Mouse (Mus musculus) forebrain, embryonic 16.5 days (tissue): ENCODE data around the gene Utp18. TPM values are rescaled to one million over a fixed set of nuclear protein-coding genes. Genes with fewer than 3 reads are reported as not detected.
"Not testable (repeated sequence)": the region's sequence is repeated elsewhere in the genome, so short reads cannot be mapped to it uniquely, and the experiment has no call there.

Source experiments
- ATAC-seq: fragments of 200-750 bp; cut with Nextera tagmentation; 2 replicates; pipeline ENCODE4 v1.8.0; 2017; ENCODE audit warnings: mild to moderate bottlenecking, moderate library complexity
- H3K27ac ChIP-seq: fragments of 300-500 bp; sonication (generic); 2 replicates; pipeline ENCODE4 v1.5.1; 2014; ENCODE audit warnings: low read length, control low read depth
- H3K27me3 ChIP-seq: fragments of 300-500 bp; sonication (generic); replicated peaks from 2 replicates; pipeline ENCODE4 v1.6.1; 2014; ENCODE audit warnings: low read length; ENCODE audit not compliant: control insufficient read depth, insufficient read depth
- H3K36me3 ChIP-seq: fragments of 300-500 bp; sonication (generic); 2 replicates; pipeline ENCODE4 v1.6.1; 2014; ENCODE audit not compliant: control insufficient read depth, insufficient read depth
- H3K4me1 ChIP-seq: fragments of 300-500 bp; sonication (generic); replicated peaks from 2 replicates; pipeline ENCODE4 v1.6.1; 2014; ENCODE audit warnings: low read length; ENCODE audit not compliant: control insufficient read depth, insufficient read depth
- H3K4me2 ChIP-seq: fragments of 300-500 bp; sonication (generic); 2 replicates; pipeline ENCODE4 v1.6.1; 2014; ENCODE audit warnings: mild to moderate bottlenecking, low read length, control low read depth
- H3K4me3 ChIP-seq: fragments of 300-500 bp; sonication (generic); replicated peaks from 2 replicates; pipeline ENCODE4 v1.5.1; 2014; ENCODE audit warnings: mild to moderate bottlenecking, low read length, control low read depth
- H3K9ac ChIP-seq: fragments of 300-500 bp; sonication (generic); replicated peaks from 2 replicates; pipeline ENCODE4 v1.6.1; 2014; ENCODE audit warnings: low read depth, low read length, control low read depth
- H3K9me3 ChIP-seq: fragments of 300-500 bp; sonication (generic); 2 replicates; pipeline ENCODE4 v1.6.1; 2016; ENCODE audit warnings: low read length; ENCODE audit not compliant: control insufficient read depth
- WGBS: fragments of 180-500 bp; shearing (Covaris S2); extraction: QIAGEN DNeasy Blood & Tissue Kit; methylation state at CpG from one replicate; pipeline ENCODE4 v1.1.7; 2014; 5-methylcytosine and 5-hydroxymethylcytosine counted together
- polyA plus RNA-seq: library from polyadenylated mRNA; unstranded; fragments of >200 nt; fragmentation: Nextera tagmentation; extraction: Ambion mirVana; gene quantifications from 2 replicates; pipeline ENCODE4 v1.2.1, GENCODE M21; 2015

The Utp18 gene
- 32.9 and 34.8 TPM in 2 replicates for polyA plus RNA-seq

GRCm38 (mm10) chr11:93885572-93886410, at the start of gene Utp18, which contains the start of gene Mbtd1:
Gene Utp18, minus strand, starts transcription at chr11:93885766.
Gene Mbtd1, plus strand, starts transcription at chr11:93885852.
- Histone ChIP-seq H3K4me3 (peak within 1 kb of the TSS; percentile 98), H3K36me3 (peaks cover 3% of the 10 kb centered on the region; the same call in 1 of the 2 replicates), H3K9ac (peak within 1 kb of the TSS; percentile 94), H3K4me1 (peaks cover 29% of the 10 kb centered on the region), H3K9me3 (no peaks in the 10 kb centered on the region), H3K4me2 (peak within 1 kb of the TSS; percentile 78), H3K27ac (peak within 1 kb of the TSS; percentile 96), H3K27me3 (no peaks in the 10 kb centered on the region)
- peak; percentile 96 for ATAC-seq
- under 1% methylated on average over 73 of the region's 83 CpGs for WGBS

DNA sequence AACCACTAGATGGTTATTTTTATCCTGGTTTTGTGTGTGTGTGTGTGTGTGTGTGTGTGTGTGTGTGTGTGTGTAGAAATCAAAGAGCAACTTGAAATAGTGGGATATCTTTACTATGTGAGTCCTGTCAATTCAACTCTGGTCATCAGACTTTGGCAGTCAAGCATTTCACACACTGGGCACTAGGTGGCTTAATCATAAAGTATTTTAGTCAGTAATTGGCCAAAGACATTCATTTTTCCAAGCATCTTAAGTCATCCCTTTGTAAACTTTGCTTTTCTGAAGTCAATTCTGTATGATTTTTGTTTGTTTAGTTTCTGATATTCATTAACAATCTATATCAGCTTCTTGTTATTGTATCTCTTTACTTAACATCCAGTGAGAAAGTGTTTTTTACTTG, 43.5 kb upstream of the Utp18 start:
- Histone ChIP-seq H3K4me1 (no peaks in the 10 kb centered on the region), H3K4me2 (no peak overlapping the region), H3K27ac (no peak overlapping the region), H3K4me3 (no peak overlapping the region), H3K36me3 (peaks cover 39% of the 10 kb centered on the region), H3K9ac (no peak overlapping the region), H3K9me3 (no peaks in the 10 kb centered on the region), H3K27me3 (no peaks in the 10 kb centered on the region)
- ATAC-seq = no peak

GRCm38 (mm10) chr11:93915019-93915418, 29.5 kb upstream of the Utp18 start:
- not testable (repeated sequence) for H3K4me3 ChIP-seq, H3K9ac ChIP-seq, H3K4me1 ChIP-seq, H3K9me3 ChIP-seq, H3K27me3 ChIP-seq, H3K27ac ChIP-seq, H3K4me2 ChIP-seq, ATAC-seq
- WGBS = 95% methylated on average over 2 of the region's 2 CpGs
- peaks cover 25% of the 10 kb centered on the region for H3K36me3 ChIP-seq

- Histone ChIP-seq H3K27me3 (no peaks in the 10 kb centered on the region), H3K4me1 (no peaks in the 10 kb centered on the region), H3K9ac (no peak overlapping the region), H3K27ac (no peak overlapping the region), H3K4me2 (no peak overlapping the region), H3K4me3 (no peak overlapping the region), H3K36me3 (peaks cover 31% of the 10 kb centered on the region), H3K9me3 (no peaks in the 10 kb centered on the region)
- WGBS = 85% methylated on average over 3 of the region's 3 CpGs
- ATAC-seq = no peak
Observed at GRCm38 (mm10) chr11:93911603-93912002, 26.0 kb upstream of the Utp18 start.

- peaks cover 28% of the 10 kb centered on the region for H3K36me3 ChIP-seq
- no peak for ATAC-seq
Observed at GRCm38 (mm10) chr11:93908829-93909228, 23.3 kb upstream of the Utp18 start.

GRCm38 (mm10) chr11:93907839-93908238, 22.3 kb upstream of the Utp18 start:
- Histone ChIP-seq H3K4me1 (no peaks in the 10 kb centered on the region), H3K27me3 (no peaks in the 10 kb centered on the region), H3K9ac (no peak overlapping the region), H3K4me2 (no peak overlapping the region), H3K36me3 (peaks cover 28% of the 10 kb centered on the region), H3K4me3 (no peak overlapping the region), H3K27ac (no peak overlapping the region), H3K9me3 (no peaks in the 10 kb centered on the region)
- ATAC-seq = no peak
- 88% methylated on average over 3 of the region's 3 CpGs for WGBS

More at GRCm38 (mm10) chr11:93908829-93909228, 23.3 kb upstream of the Utp18 start:
- 94% methylated on average over 9 of the region's 9 CpGs for WGBS
- no peaks in the 10 kb centered on the region for H3K27me3 ChIP-seq
- H3K4me3 ChIP-seq = no peak overlapping the region
- no peak overlapping the region for H3K9ac ChIP-seq
- H3K27ac ChIP-seq = no peak overlapping the region
- H3K4me1 ChIP-seq = no peaks in the 10 kb centered on the region
- no peak overlapping the region for H3K4me2 ChIP-seq
- no peaks in the 10 kb centered on the region for H3K9me3 ChIP-seq

DNA sequence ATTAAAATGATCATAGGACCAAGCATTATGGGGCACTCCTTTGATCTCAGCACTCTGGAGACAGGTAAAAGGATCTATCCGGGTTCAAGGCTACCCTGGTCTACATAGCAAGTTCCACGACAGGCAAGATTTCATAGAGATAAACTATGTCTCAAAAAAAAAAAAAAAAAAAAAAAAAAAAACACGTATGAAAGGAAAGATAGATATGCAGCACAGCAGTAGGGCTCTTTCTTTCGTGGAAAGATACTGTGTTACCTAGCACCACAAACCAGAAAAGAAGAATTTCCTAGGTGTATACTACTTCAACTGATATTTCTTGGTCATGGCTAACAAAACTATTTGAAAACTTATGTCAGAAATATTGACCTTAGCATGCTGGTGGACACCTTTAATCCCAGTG, 21.3 kb upstream of the Utp18 start:
- 81% methylated on average over 3 of the region's 4 CpGs for WGBS
- Histone ChIP-seq H3K9me3 (no peaks in the 10 kb centered on the region), H3K4me1 (no peaks in the 10 kb centered on the region), H3K27ac (no peak overlapping the region), H3K36me3 (peaks cover 28% of the 10 kb centered on the region), H3K9ac (no peak overlapping the region), H3K27me3 (no peaks in the 10 kb centered on the region), H3K4me3 (no peak overlapping the region), H3K4me2 (no peak overlapping the region)
- ATAC-seq = no peak

DNA sequence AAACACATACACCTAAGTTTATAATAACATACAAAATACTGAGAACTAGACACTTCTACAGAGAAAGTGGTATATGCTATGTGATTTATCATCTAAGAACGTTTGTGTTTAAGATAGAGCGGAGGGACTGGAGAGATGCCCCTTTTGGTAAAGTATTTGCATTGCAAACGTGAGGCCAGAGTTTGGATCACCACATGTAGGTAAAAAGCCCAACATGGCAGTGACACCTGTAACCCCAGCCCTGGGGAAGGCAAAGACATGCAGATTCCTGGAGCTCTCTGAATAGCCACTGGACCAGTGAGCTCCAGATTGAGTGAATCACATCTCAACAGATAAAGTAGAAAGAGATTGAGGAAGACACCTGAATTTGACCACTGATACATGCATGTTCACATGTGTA, 12.2 kb upstream of the Utp18 start:
- no peak overlapping the region for H3K4me3 ChIP-seq
- no peak overlapping the region for H3K9ac ChIP-seq
- no peak overlapping the region for H3K27ac ChIP-seq
- ATAC-seq = no peak
- H3K4me1 ChIP-seq = no peaks in the 10 kb centered on the region
- no peak overlapping the region for H3K4me2 ChIP-seq
- H3K27me3 ChIP-seq = no peaks in the 10 kb centered on the region
- H3K9me3 ChIP-seq = no peaks in the 10 kb centered on the region
- H3K36me3 ChIP-seq = peaks cover 4% of the 10 kb centered on the region
- WGBS = 88% methylated on average over 3 of the region's 3 CpGs

DNA sequence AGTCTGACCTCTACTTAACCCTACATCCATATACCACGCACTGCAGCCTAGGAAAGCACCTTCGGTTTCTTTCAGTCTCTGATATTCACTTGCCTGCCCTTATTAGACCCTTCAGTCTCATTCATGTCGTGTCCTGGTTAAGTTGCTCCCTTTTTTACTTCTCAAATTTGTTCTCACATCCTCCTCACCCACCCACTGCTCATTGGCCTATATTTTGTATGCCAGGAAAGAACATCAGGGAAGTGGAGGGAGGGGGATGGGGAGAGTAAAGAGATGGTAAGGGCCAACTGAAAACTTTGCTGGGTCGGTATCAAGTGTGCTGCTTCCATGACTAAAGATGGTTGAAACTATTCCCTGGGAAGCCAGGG, 1.5 kb upstream of the Utp18 start:
- H3K4me2 ChIP-seq = peak overlapping the region; percentile 78
- H3K9ac ChIP-seq = peak overlapping the region; percentile 94
- H3K9me3 ChIP-seq = no peaks in the 10 kb centered on the region
- no peak for ATAC-seq
- H3K27ac ChIP-seq = no peak overlapping the region
- peak overlapping the region; percentile 98 for H3K4me3 ChIP-seq
- H3K27me3 ChIP-seq = no peaks in the 10 kb centered on the region
- WGBS = 2% methylated on average over 4 of the region's 4 CpGs
- H3K36me3 ChIP-seq = peaks cover under 1% of the 10 kb centered on the region; the same call in 1 of the 2 replicates
- H3K4me1 ChIP-seq = peaks cover 29% of the 10 kb centered on the region
